Mouse (Mus musculus) testis, adult 2 months (tissue): ENCODE results near the gene Cdh26. TPM values are rescaled to one million over a fixed set of nuclear protein-coding genes. Genes with fewer than 3 reads are reported as not detected.

Experiments used
- H3K27ac ChIP-seq: fragments of 200-500 bp; 2 replicates; pipeline ENCODE4 v1.5.1; 2012; ENCODE audit warnings: low read depth, low read length; ENCODE audit not compliant: control insufficient read depth, insufficient read depth
- H3K27me3 ChIP-seq: fragments of 200-500 bp; 2 replicates; pipeline ENCODE4 v1.6.1; 2012; ENCODE audit warnings: mild to moderate bottlenecking, low read length, moderate library complexity; ENCODE audit not compliant: control insufficient read depth, insufficient read depth
- H3K36me3 ChIP-seq: fragments of 200-500 bp; 2 replicates; pipeline ENCODE4 v1.6.1; 2012; ENCODE audit warnings: mild to moderate bottlenecking, low read length; ENCODE audit not compliant: control insufficient read depth, insufficient read depth
- H3K4me1 ChIP-seq: fragments of 200-500 bp; 2 replicates; pipeline ENCODE4 v1.6.1; 2012; ENCODE audit warnings: low read length; ENCODE audit not compliant: control insufficient read depth, insufficient read depth
- H3K4me3 ChIP-seq: fragments of 200-500 bp; 2 replicates; pipeline ENCODE4 v1.5.1; 2012; ENCODE audit warnings: low read depth, mild to moderate bottlenecking, low read length, moderate library complexity, mixed read lengths; ENCODE audit not compliant: control insufficient read depth
- CTCF ChIP-seq: fragments of 200-500 bp; IDR thresholded peaks from 2 replicates; pipeline ENCODE4 v1.5.1; 2012; ENCODE audit warnings: low read depth, mild to moderate bottlenecking, inconsistent platforms, low read length, moderate library complexity; ENCODE audit not compliant: control insufficient read depth, insufficient read depth, insufficient replicate concordance
- POLR2A ChIP-seq: fragments of 200-500 bp; IDR thresholded peaks from 2 replicates; pipeline ENCODE4 v1.6.1; 2012; ENCODE audit warnings: low read depth, mild to moderate bottlenecking, inconsistent platforms, low read length, moderate library complexity; ENCODE audit not compliant: control insufficient read depth
- polyA plus RNA-seq: library from polyadenylated mRNA; depleted of rRNA; stranded (reverse); fragments of >200 nt; gene quantifications from 2 replicates; pipeline ENCODE4 v1.2.3, GENCODE M21; 2012

Cdh26 gene
- polyA plus RNA-seq, 1 experiment, result 3.5 TPM

DNA sequence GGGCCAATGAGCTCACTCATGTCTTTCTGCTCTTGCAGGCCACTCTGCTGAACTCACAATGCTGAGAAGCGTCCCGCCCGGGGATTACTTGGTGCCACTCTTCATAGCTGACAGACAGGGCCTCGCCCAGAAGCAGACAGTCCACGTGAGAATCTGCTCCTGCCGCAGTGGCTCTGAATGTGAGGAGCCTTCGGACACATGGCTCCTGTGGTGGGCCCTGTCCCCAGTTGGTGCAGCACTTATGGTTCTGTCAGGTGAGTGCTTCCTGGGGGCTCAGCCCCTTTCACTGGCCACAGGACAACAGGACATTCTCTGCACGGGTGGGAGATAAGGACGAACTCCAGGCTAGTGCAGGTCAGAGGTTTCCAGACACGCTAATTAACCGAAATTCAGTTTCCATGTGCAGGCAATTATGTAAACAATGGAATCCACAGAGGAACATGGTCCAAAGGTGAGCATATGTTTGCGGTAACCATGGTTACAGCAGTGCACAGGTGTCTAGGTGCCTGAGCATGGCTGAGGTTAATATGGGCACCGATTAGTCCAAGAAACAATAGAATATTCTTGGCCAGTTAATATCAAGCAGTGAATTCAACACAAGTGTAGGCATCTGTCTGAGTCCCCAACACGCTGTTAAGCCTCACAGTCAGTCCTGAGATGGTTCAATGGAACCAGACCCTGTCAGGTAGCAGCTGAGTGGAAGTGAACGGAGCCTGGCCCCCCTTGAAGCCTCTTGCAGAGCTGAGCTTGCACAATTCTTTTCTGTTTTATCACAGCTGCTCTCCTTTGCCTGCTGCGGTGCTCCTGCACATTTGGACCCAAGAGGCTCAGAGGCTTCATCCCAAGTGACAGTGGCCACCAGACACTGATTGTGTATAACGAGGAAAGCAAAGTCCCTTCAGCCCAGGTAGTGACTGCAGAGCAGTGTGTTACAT is 41.5 kb downstream of the Cdh26 start:
- no peak for TF ChIP-seq POLR2A
- TF ChIP-seq CTCF, result no peak
- Histone ChIP-seq H3K36me3 (no peaks in the 10 kb centered on the region), H3K4me3 (no peak overlapping the region), H3K4me1 (no peaks in the 10 kb centered on the region), H3K27ac (no peak overlapping the region), H3K27me3 (no peaks in the 10 kb centered on the region)

DNA sequence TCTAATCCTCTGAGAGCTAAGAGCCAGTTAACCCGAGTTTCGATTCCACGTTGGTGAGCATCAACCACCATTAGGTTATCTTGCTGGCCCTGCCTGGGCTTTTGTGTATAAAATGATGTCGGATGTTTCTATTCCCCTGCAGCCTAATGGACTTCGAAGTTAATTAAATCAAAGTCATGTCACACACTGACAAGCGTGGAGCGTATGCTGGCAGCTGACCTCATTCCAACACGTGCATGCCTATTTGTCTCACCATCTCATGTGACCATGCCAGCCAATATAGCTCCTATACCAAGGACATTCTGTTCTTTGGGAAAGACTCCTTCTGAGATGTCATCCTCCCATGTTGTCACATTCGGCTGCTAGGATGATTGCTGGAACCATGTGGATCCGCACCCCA is 43.6 kb downstream of the Cdh26 start:
- no peak overlapping the region for H3K4me3 ChIP-seq
- no peak overlapping the region for H3K27ac ChIP-seq
- no peaks in the 10 kb centered on the region for H3K36me3 ChIP-seq
- no peaks in the 10 kb centered on the region for H3K27me3 ChIP-seq
- no peaks in the 10 kb centered on the region for H3K4me1 ChIP-seq
- no peak for TF ChIP-seq POLR2A
- TF ChIP-seq CTCF, result no peak

DNA sequence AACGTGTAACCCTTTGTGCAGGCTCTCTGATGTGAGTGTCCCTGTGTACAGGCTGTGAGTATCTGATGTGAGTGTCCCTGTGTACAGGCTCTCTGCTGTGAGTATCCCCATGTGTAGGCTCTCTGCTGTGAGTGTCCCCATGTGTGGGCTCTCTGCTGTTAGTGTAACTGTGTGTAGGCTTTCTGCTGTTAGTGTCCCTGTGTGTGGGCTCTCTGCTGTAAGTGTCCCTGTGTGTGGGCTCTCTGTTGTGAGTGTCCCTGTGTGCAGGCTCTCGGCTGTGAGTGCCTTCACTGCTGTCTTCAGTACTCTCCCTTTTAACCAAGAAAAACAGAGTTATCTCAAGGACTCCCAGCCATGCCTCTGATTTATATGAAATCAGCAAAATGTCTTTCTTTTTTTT is 46.9 kb downstream of the Cdh26 start:
- TF ChIP-seq CTCF, result no peak
- no peak for TF ChIP-seq POLR2A
- Histone ChIP-seq H3K4me1 (no peaks in the 10 kb centered on the region), H3K36me3 (no peaks in the 10 kb centered on the region), H3K27ac (no peak overlapping the region), H3K4me3 (no peak overlapping the region), H3K27me3 (no peaks in the 10 kb centered on the region)

DNA sequence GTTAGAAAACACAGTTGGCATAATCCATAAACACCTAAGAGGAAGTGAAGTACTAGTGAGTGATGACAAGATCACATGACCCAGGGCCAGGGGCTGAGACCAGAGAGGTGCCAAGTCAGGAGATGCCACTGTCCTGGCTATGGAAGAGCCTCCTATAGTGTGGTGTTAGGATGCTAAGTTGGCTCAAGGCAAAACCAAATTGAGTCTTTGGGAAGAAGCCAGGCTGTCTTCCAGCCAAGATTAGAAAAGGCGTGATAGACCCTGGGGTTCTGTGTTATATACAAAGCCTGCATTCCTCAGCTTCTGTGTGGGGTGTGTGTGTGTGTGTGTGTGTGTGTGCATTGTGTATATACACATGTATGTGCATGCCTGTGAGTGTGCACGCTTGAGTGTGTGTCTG is 48.7 kb downstream of the Cdh26 start:
- no peaks in the 10 kb centered on the region for H3K27me3 ChIP-seq
- H3K4me1 ChIP-seq, result no peaks in the 10 kb centered on the region
- no peak overlapping the region for H3K27ac ChIP-seq
- TF ChIP-seq POLR2A, result no peak
- TF ChIP-seq CTCF, result no peak
- H3K36me3 ChIP-seq, result no peaks in the 10 kb centered on the region
- H3K4me3 ChIP-seq, result no peak overlapping the region

- TF ChIP-seq POLR2A (no peak), CTCF (no peak)
- no peaks in the 10 kb centered on the region for H3K36me3 ChIP-seq
- no peak overlapping the region for H3K4me3 ChIP-seq
- no peaks in the 10 kb centered on the region for H3K27me3 ChIP-seq
- no peaks in the 10 kb centered on the region for H3K4me1 ChIP-seq
- no peak overlapping the region for H3K27ac ChIP-seq
These were observed 50.6 kb downstream of the Cdh26 start for GRCm38 (mm10) chr2:178480932-178481331.

DNA sequence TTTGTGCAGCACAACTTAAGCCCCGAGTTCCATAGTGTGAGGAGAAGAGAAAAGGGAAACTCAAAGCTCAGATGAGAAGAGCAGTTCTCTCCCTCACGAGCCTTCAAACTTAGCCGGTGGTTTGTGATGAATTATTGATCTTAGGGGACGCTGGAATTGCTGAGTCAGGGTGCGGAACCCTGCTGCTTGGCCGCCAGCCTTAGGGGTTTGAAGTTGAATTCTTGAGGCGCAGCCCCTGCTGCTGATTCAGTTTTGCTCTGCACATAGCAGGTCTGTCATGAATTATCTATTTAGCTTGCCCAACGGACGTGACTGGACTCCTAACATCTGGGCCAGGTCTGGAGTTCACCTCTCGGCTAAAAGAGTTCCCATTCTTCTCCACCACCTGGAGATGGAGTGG is 53.1 kb downstream of the Cdh26 start:
- no peaks in the 10 kb centered on the region for H3K36me3 ChIP-seq
- H3K4me3 ChIP-seq, result no peak overlapping the region
- TF ChIP-seq CTCF (no peak), POLR2A (no peak)
- no peak overlapping the region for H3K27ac ChIP-seq
- H3K4me1 ChIP-seq, result no peaks in the 10 kb centered on the region
- no peaks in the 10 kb centered on the region for H3K27me3 ChIP-seq

DNA sequence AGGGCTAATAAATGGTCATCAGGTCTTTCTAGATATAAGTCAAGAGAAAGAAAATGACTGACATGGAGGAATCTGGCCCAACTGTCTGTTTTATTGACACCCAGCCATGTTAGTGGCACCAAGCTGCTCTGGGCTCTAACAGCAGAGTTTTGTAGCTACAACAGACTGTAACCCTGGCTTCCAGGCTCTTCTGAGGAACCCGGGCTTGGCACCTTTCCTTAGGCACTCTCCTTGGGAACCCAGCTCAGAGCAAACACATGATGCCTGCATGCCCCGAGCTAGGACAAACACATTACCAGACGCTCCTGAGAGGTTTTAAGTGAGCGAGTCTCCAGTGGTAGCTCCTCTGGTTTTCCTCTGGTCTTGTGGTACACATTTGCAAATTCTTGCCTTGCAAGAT is 57.9 kb downstream of the Cdh26 start:
- TF ChIP-seq CTCF, result no peak
- TF ChIP-seq POLR2A, result no peak
- Histone ChIP-seq H3K27ac (no peak overlapping the region), H3K4me1 (no peaks in the 10 kb centered on the region), H3K27me3 (no peaks in the 10 kb centered on the region), H3K36me3 (no peaks in the 10 kb centered on the region), H3K4me3 (no peak overlapping the region)
